Mouse (Mus musculus) kidney, embryonic 15.5 days (tissue): ENCODE data around the gene Sephs2. TPM values are rescaled to one million over a fixed set of nuclear protein-coding genes. Genes with fewer than 3 reads are reported as not detected.
A peak's percentile ranks its signal among the peaks of the same experiment; 100 is the strongest.

Source experiments
- ATAC-seq: fragments of 200-750 bp; cut with Nextera tagmentation; replicated peaks from 2 replicates; pipeline ENCODE4 v1.8.0; 2017; ENCODE audit warnings: moderate TSS enrichment; ENCODE audit not compliant: low FRiP score
- H3K27ac ChIP-seq: fragments of 300-500 bp; sonication (generic); 2 replicates; pipeline ENCODE4 v1.5.1; 2015; ENCODE audit warnings: mild to moderate bottlenecking, inconsistent platforms
- H3K27me3 ChIP-seq: fragments of 300-500 bp; sonication (generic); 2 replicates; pipeline ENCODE4 v1.6.1; 2015; ENCODE audit warnings: inconsistent platforms
- H3K36me3 ChIP-seq: fragments of 300-500 bp; sonication (generic); 2 replicates; pipeline ENCODE4 v1.6.1; 2015; ENCODE audit warnings: inconsistent platforms
- H3K4me1 ChIP-seq: fragments of 300-500 bp; sonication (generic); 2 replicates; pipeline ENCODE4 v1.6.1; 2015; ENCODE audit warnings: inconsistent platforms
- H3K4me2 ChIP-seq: fragments of 300-500 bp; sonication (generic); 2 replicates; pipeline ENCODE4 v1.6.1; 2015; ENCODE audit warnings: moderate library complexity, mild to moderate bottlenecking, inconsistent platforms
- H3K4me3 ChIP-seq: fragments of 300-500 bp; sonication (generic); replicated peaks from 2 replicates; pipeline ENCODE4 v1.5.1; 2015; ENCODE audit warnings: mild to moderate bottlenecking, inconsistent platforms
- H3K9ac ChIP-seq: fragments of 300-500 bp; sonication (generic); 2 replicates; pipeline ENCODE4 v1.6.1; 2015; ENCODE audit warnings: mild to moderate bottlenecking, inconsistent platforms
- H3K9me3 ChIP-seq: fragments of 300-500 bp; sonication (generic); replicated peaks from 2 replicates; pipeline ENCODE4 v1.6.1; 2016; ENCODE audit warnings: inconsistent platforms
- WGBS: fragments of 180-500 bp; shearing (Covaris S2); methylation state at CpG from one replicate; pipeline ENCODE4 v1.1.7; 2015; ENCODE audit warnings: mixed read lengths; 5-methylcytosine and 5-hydroxymethylcytosine counted together
- polyA plus RNA-seq: library from polyadenylated mRNA; unstranded; fragments of >200 nt; fragmentation: Nextera tagmentation; extraction: Ambion mirVana; gene quantifications from 2 replicates; pipeline ENCODE4 v1.2.1, GENCODE M21; 2015

Sephs2 gene
- polyA plus RNA-seq, 1 experiment from 2014 or later = 112 TPM

DNA sequence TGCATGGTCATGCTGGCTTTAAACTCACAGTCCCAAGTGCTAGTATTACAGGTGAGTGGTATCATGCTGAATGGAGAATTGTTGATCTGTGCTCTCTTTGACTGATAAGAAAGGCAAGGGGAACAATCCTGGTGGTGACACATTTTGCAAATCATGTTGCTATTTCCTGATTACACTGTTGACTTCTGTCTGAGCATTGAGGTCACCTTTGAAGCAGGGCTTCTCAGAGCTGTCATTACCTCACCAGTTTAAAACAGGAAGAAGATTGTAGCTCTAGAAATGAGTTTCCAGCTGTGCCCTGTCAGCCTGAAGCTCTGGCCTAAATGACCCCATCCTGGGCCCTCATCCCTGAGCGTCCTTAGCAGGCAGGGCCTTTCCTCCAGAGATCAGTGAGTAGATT is 14.1 kb upstream of the Sephs2 start:
- Histone ChIP-seq H3K36me3 (no peaks in the 10 kb centered on the region), H3K27me3 (no peaks in the 10 kb centered on the region), H3K4me2 (no peak overlapping the region), H3K4me1 (peaks cover 10% of the 10 kb centered on the region), H3K4me3 (no peak overlapping the region), H3K27ac (no peak overlapping the region), H3K9ac (no peak overlapping the region), H3K9me3 (0 out of 2 replicates have a peak, but pooled peaks cover 13% of the 10 kb centered on the region)
- ATAC-seq = no peak
- 84% methylated on average over 1 of the region's 1 CpGs for WGBS

DNA sequence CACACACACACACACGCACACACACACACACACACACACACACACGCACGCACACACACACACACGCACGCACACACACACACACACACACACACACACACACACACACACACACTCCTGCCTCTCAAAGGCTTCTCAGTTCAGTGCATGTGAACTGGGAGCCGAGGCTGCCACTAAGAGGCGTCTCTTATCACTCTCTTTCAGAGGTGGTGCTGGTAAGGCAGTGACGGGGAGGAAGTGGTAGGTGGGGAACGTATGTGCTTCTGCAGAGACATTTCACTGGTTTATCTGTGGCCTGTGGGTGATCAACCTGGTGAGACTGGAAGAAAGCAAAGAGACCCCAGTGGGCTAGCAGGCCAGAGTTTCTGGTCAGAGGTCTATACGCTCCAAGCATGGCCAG is 11.3 kb upstream of the Sephs2 start:
- no peak for ATAC-seq
- Histone ChIP-seq H3K36me3 (no peaks in the 10 kb centered on the region), H3K27me3 (no peaks in the 10 kb centered on the region), H3K4me2 (no peak overlapping the region), H3K9me3 (0 out of 2 replicates have a peak, but pooled peaks cover 13% of the 10 kb centered on the region), H3K4me1 (peaks cover 4% of the 10 kb centered on the region), H3K27ac (no peak overlapping the region), H3K9ac (no peak overlapping the region), H3K4me3 (no peak overlapping the region)
- 81% methylated on average over 6 of the region's 10 CpGs for WGBS

DNA sequence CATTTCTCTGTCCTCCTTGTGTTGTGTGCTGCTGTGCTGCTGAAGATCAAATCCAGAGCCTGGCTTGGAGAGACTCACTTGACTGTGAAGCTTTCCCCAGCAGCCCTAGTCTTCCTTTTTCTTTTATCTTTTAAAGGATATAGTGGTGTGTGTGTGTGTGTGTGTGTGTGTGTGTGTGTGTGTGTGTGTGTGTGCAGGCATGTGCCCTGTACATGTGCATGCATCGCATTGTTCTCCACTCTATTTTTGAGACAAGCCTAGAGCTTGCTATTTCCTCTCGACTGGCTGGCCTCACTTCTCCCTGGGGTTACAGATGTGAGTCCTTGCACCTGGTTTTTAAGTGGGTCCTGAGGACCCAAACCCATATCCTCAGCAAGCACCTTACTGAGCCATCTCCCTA is 8.3 kb upstream of the Sephs2 start:
- Histone ChIP-seq H3K4me2 (no peak overlapping the region), H3K4me1 (peaks cover 19% of the 10 kb centered on the region), H3K9ac (no peak overlapping the region), H3K36me3 (no peaks in the 10 kb centered on the region), H3K27me3 (no peaks in the 10 kb centered on the region), H3K27ac (no peak overlapping the region), H3K4me3 (no peak overlapping the region), H3K9me3 (0 out of 2 replicates have a peak, but pooled peaks cover 4% of the 10 kb centered on the region)
- no peak for ATAC-seq
- WGBS = 80% methylated on average over 2 of the region's 2 CpGs

DNA sequence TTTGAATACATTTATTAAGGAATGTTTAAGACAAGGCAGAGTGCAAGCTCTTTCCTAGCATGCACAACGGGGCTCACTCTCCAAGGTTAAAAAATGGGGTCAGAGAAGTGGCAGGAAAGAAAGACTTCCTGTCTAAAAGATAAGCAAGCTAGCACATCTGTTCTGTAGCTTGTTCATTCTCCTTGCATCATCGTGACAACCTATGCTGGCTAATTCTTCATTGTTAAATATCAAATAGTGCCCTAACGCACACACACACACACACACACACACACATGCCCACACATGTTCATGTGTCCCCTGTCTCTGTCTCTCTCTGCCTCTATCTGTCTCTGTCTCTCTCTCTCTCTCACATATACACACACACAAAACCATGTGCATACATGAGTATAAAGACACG is 7.3 kb upstream of the Sephs2 start:
- 57% methylated on average over 4 of the region's 4 CpGs for WGBS

DNA sequence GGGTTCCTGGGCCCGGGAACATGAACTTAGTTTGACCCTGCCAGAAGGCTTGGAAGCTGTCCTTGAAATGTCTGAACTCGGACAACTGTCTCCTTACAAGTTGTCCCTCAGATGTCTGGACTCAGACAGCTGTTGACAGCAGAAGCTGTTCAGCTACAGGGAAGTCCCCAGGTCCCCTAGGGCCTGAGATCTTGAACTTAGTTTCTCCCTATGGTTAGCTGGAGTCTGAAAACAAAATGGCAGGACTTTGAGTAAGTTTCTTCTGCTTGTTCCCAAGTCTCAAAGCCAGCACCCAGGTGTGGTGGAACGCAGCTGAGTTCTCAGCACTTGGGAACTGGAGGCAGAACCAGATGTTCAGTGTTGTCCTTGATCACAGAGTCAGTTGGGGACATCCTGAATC is 6.2 kb upstream of the Sephs2 start:
- no peaks in the 10 kb centered on the region for H3K36me3 ChIP-seq
- no peak for ATAC-seq
- H3K27ac ChIP-seq = no peak overlapping the region
- H3K9ac ChIP-seq = no peak overlapping the region
- peaks cover 30% of the 10 kb centered on the region for H3K4me1 ChIP-seq
- no peaks in the 10 kb centered on the region for H3K27me3 ChIP-seq
- no peaks in the 10 kb centered on the region for H3K9me3 ChIP-seq
- 67% methylated on average over 3 of the region's 3 CpGs for WGBS
- no peak overlapping the region for H3K4me3 ChIP-seq
- H3K4me2 ChIP-seq = no peak overlapping the region

More for the DNA sequence above, 7.3 kb upstream of the Sephs2 start:
- Histone ChIP-seq H3K27me3 (no peaks in the 10 kb centered on the region), H3K27ac (no peak overlapping the region), H3K4me1 (peaks cover 30% of the 10 kb centered on the region), H3K4me2 (no peak overlapping the region), H3K36me3 (no peaks in the 10 kb centered on the region), H3K4me3 (no peak overlapping the region), H3K9me3 (no peaks in the 10 kb centered on the region), H3K9ac (no peak overlapping the region)
- no peak for ATAC-seq

DNA sequence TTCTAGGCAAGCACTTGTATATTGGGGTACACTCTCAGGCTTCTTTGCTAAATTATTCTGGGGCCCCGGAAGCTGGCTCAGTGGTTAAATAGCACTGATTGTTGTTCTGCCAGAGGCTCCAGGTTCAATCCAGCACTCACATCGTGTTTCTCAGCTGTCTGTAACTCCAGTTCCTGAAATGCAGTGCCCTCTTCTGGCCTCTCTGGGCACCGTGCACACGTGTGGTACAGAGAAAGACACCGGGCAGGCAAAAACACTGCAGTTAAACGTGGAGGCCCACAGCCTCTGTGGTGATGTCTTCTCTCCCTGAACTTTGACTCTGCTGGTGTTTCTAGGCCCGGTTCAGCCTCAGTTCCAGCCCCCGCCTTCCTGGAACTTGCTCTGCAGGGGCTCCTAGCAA is 4.5 kb upstream of the Sephs2 start:
- H3K9ac ChIP-seq = no peak overlapping the region
- H3K4me1 ChIP-seq = peaks cover 38% of the 10 kb centered on the region
- H3K4me3 ChIP-seq = no peak overlapping the region
- WGBS = 18% methylated on average over 8 of the region's 8 CpGs
- no peak overlapping the region for H3K4me2 ChIP-seq
- no peaks in the 10 kb centered on the region for H3K36me3 ChIP-seq
- H3K9me3 ChIP-seq = no peaks in the 10 kb centered on the region
- H3K27ac ChIP-seq = peak overlapping the region; percentile 85
- ATAC-seq = peak; percentile 35; the same call in 1 of the 2 replicates
- no peaks in the 10 kb centered on the region for H3K27me3 ChIP-seq

DNA sequence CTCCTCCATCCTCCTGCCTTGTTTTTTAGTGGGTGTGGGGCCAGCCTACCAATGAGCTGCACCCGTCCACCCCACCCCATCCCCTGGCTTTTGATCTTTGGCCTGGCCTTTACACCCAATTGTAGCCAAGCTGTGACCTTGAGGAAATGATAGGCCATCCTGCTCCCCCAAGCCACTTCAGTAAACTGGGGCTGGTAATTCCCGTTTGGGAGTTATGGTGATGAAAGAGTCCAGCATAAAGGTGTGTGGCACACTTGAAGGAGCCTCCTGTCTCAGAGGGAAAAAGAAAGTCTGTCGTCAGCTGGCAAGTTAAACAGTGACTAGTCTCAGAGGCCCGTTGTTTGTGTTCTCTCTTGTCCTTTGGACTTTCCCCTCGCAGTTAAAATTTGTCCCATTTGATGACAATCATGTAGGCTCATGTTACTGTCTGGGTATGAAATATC is 2.7 kb upstream of the Sephs2 start:
- H3K36me3 ChIP-seq = peaks cover 11% of the 10 kb centered on the region
- peaks cover 49% of the 10 kb centered on the region for H3K4me1 ChIP-seq
- WGBS = 26% methylated on average over 5 of the region's 5 CpGs
- no peaks in the 10 kb centered on the region for H3K9me3 ChIP-seq
- no peak overlapping the region for H3K4me3 ChIP-seq
- peak overlapping the region; percentile 85 for H3K27ac ChIP-seq
- no peaks in the 10 kb centered on the region for H3K27me3 ChIP-seq
- no peak overlapping the region for H3K9ac ChIP-seq
- ATAC-seq = peak; percentile 19; the same call in 1 of the 2 replicates
- peak overlapping the region; percentile 12; the same call in 1 of the 2 replicates for H3K4me2 ChIP-seq

DNA sequence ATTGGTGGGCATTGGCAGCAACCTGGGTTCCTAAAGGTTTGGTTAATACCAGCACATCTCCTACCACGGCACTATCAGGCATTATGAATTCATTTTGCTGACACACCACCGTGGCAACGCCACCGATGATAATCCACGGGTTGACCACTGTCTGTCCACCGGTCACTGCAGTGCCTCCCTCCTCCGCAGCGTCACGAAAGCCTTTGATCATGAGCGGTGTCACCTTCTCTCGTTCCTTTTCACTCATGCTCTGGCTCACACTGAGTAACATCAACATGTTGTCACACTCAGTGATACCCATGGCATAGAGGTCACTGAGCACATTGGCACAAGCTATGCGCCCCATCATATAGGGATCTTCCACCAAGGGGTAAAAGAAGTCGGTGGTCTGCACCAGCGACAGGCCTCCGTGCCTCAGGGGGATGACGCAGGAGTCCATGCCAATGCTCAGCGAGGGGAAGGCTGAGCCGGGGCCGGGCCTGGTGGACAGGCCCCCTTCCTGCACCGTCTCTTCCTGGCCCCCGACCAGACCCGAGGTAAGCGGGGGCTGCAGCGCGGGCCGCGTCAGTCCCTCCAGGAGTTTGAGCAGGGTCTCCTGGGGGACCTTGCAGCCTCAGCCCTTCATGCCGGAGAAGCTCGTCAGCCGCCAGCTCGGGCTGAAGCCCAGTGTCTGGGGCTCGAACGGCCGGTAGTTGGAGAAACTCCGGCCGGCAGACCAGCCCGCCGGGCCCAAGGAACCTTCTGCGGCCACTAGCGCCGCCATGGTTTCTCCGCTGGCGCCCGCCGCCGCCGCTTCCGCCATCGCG is 534 bp downstream of the Sephs2 start:
- ATAC-seq = peak; percentile 61
- WGBS = 9% methylated on average over 50 of the region's 50 CpGs

DNA sequence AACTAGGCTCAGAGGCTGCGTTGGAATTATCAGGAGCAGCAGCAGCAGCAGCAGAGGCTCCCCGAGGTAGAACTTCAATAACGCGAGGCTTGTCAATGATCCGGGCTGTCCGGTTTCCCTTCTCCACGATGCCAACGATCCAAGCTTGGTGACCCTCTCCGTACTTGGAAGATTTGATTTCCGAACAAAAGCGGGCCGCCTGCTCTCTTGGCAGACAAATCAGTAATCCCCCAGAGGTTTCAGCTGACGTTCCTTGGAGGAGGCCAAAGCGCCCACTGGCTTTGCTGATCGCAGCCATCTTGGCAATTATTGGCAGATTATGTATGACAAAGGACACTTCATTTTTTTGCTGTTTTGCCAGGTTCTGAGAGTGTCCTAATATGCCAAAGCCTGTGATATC is 1.3 kb downstream of the Sephs2 start:
- Histone ChIP-seq H3K4me2 (peak overlapping the region; percentile 84), H3K36me3 (peaks cover 42% of the 10 kb centered on the region), H3K4me1 (peaks cover 34% of the 10 kb centered on the region), H3K9me3 (no peaks in the 10 kb centered on the region), H3K27ac (no peak overlapping the region), H3K27me3 (no peaks in the 10 kb centered on the region), H3K9ac (no peak overlapping the region), H3K4me3 (peak overlapping the region; percentile 80)
- 96% methylated on average over 15 of the region's 15 CpGs for WGBS
- no peak for ATAC-seq

More for the DNA sequence above, 534 bp downstream of the Sephs2 start:
- Histone ChIP-seq H3K4me1 (peaks cover 40% of the 10 kb centered on the region), H3K27me3 (no peaks in the 10 kb centered on the region), H3K9me3 (no peaks in the 10 kb centered on the region), H3K4me3 (peak overlapping the region; percentile 80), H3K36me3 (peaks cover 39% of the 10 kb centered on the region), H3K27ac (peak overlapping the region; percentile 92), H3K9ac (peak overlapping the region; percentile 84), H3K4me2 (peak overlapping the region; percentile 84)

DNA sequence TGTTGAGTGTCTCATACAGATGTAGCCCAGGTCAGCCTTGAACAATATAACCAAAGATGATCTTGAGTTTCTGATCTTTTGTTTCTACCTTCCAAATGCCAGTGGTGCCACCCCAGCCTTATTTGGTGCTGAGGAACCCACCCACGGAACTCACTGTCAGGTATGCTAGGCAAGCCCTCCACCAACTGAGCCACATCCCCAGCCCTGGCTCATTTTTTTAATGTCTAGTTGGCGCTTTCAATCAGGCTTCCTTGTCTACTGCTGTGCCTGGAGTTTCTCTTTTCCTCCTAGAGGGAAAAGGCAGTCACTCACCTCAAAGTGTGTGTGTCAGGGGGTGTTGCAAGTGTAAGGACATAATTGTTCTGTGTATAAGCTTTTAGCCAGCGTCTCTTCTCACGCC is 2.8 kb downstream of the Sephs2 start:
- Histone ChIP-seq H3K27me3 (no peaks in the 10 kb centered on the region), H3K4me2 (peak overlapping the region; percentile 24), H3K27ac (no peak overlapping the region), H3K36me3 (peaks cover 42% of the 10 kb centered on the region), H3K4me3 (no peak overlapping the region), H3K9me3 (no peaks in the 10 kb centered on the region), H3K4me1 (peaks cover 20% of the 10 kb centered on the region), H3K9ac (no peak overlapping the region)
- 93% methylated on average over 4 of the region's 4 CpGs for WGBS
- ATAC-seq = no peak

DNA sequence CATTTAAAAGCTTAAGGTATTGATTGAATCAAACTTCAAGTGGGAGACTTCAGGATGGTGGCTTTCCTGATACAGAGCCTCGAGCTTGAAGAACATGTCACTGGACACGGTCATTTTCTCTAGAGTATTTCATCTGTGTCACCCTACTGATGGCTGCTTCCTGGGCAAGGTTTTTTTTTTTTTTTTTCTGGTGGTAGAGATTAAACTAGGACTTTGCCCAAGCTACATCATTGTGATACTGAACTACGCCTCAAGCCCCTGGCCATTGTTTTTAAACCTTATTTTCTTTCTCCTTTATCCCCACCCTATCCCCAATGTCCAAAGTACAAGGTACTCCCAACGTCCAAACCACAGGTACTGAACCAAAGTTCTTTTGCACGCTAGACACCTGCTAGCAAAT is 3.2 kb downstream of the Sephs2 start:
- Histone ChIP-seq H3K4me1 (peaks cover 19% of the 10 kb centered on the region), H3K36me3 (peaks cover 42% of the 10 kb centered on the region), H3K27ac (no peak overlapping the region), H3K4me3 (no peak overlapping the region), H3K27me3 (no peaks in the 10 kb centered on the region), H3K9ac (no peak overlapping the region), H3K9me3 (no peaks in the 10 kb centered on the region), H3K4me2 (peak overlapping the region; percentile 24; the same call in 1 of the 2 replicates)
- ATAC-seq = no peak
- 86% methylated on average over 5 of the region's 5 CpGs for WGBS

DNA sequence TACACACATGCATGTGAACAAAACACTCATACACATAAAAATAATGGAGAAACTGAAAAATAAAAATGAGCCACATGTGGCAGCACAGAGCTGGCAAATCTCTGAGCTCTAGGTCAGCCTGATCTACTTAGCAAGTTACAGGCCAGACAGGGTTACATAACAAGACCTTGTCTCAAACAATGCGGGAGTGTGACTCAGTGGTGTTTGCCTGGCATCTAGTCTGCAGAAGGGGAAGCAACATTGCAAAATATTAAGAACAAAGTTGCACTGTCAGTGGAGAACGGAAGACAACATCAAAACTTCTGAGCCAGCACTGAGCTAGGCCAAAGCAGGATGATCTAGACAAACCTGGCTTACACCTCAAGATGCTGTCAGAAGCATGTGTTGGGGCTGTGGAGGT is 3.6 kb downstream of the Sephs2 start:
- no peak overlapping the region for H3K4me3 ChIP-seq
- no peaks in the 10 kb centered on the region for H3K27me3 ChIP-seq
- peaks cover 19% of the 10 kb centered on the region for H3K4me1 ChIP-seq
- H3K4me2 ChIP-seq = no peak overlapping the region
- 86% methylated on average over 2 of the region's 2 CpGs for WGBS
- H3K36me3 ChIP-seq = peaks cover 42% of the 10 kb centered on the region
- ATAC-seq = no peak
- no peak overlapping the region for H3K9ac ChIP-seq
- H3K9me3 ChIP-seq = no peaks in the 10 kb centered on the region
- no peak overlapping the region for H3K27ac ChIP-seq
